Mouse (Mus musculus) yolk sac, embryonic 10.5 days (tissue): ENCODE measurements around the gene Rock2.
A peak's percentile ranks its signal among the peaks of the same experiment; 100 is the strongest.
"Not testable (repeated sequence)": the region's sequence is repeated elsewhere in the genome, so short reads cannot be mapped to it uniquely, and the experiment has no call there.

Source experiments
- DNase-seq: peaks from one replicate; pipeline ENCODE4 v3.0.0-alpha.2; 2017; ENCODE audit warnings: low spot score

Rock2 gene

DNA sequence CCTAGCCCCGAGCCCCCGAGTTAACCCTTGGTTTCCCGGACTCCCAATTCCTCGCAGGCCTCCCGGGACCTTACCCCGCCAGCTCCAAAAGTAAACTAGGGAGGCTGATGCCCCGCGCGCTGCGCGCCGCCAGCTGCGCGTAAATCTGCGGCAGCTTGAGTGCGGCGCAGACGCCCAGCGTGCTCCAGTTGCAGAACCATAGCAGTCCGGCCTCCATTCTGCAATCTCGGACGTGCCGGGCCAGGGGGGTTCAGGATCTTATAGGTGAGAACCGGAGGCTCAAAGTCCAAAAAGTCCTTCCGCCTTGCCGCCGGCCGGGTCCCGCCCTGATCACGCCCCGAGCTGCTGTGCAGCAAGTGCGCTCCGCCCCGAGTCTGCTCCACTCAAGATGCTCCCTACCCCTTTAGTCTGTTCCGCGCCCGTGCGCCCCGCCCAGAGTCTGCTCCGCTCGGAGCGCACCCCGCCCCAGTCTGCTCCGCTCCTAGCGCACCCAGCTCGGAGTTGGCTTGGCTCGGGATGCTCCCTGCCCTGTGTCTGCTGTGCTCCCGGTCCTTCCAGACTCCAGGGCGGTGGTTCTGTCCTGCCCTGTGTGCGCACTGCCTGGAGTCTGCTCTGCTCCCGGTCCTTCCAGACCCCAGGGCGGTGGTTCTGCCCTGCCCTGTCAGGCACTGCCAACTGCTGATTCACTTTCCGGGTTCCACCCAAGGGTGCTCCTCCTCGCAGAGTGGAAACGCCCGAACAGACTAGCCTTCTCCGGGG is 105.2 kb downstream of the Rock2 start, which contains the start of gene Pqlc3:
TSS of gene Pqlc3 (minus strand) at position 670 of the 759 bp plus-strand sequence.
- DNase-seq: peak; percentile 87

DNA sequence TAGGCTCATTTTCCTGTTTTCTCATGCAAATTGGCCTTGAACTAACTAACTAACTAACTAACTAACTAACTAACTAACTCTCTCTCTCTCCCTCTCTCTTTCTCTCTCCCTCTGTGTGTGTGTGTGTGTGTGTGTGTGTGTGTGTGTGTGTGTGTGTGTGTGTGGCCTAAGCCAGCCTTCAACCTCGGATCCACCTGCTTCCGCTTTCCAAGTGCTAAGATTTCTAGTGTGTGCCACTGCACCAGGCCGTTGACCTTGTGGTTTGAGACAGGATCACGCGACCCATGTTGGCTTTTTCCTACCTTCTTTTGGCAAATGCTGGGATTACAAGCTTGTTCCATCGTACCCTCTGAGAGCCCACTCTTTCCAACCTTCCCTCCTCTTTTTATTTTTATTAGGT is 105.9 kb downstream of the Rock2 start:
- no peak for DNase-seq

DNA sequence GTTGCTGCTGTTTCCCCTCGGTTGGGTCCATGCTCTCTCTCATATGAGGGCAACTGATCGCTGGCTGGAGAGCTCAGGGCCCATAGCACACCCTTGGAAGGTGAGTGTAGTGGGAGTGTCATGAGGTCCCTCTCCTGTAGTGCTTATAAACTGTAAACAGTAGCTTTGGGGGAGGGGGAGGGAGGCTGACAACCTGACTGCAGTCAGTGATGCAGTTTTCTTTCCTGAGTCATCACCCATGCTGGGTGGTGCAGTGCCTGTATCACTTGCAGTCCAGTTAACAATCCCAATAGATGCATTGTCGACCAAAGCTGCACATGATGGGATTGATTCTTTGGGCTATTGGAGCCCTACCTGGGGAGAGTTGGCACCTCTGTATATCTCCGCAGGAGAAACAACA is 106.5 kb downstream of the Rock2 start:
- no peak for DNase-seq

DNA sequence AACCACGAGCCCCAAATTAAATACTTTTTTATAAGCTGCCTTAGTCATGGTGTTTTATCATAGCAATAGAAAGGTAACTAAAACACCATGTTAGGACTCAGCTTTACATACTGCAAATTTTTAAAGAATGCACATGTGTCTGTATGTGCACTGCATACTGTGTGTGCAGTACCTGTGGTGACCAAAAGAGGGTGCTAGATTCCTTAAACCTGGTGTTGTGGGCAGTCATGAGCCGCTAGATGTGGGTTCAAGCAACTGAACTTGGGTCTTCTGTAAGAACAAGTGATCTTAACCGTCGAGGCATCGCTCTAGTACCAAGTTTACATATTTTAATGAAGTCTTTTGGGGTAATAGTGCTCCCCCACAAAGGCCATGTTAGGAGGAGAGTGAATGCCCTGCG is 114.8 kb downstream of the Rock2 start:
- DNase-seq: no peak

DNA sequence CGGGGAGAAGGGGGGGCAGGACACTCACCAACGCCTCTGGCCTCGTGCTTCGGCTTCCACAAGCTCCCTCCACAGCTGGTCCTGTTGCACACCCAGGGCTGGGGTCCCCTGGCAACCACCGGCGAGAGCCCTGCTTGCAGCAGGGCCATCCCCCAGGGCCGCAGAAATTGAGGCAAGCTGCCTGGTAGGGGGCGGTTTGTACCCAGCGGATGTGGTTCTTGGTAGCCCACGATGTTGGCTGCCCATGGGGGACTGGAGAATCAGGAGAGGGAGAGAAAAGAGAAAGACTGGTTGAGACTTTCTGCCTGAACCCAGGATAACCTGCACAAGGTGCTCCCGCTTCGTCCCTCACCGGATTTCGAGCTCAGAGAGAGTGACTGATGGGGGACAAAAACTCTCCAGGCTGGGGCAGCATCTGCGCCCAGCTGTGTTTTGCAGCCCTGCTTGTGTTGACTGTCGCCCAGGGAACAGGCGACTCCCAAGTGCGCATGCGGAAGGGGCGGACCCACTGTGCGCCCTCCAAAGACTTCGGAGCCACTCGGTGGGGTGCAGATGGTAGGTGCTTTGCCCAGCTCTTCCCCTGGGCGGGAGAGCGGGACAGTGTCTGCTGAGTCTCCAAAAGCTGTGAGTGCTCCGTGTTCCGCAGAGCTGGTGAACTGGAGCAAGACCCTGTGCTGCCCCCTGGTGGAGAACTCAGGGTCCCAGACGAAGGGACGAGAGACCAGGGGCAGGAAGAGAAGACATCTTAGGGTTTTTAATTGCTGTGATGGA is 116.6 kb downstream of the Rock2 start, which contains the start of gene 2410004P03Rik:
TSS of gene 2410004P03Rik (minus strand) at position 628 of the 771 bp plus-strand sequence.
- DNase-seq: peak; percentile 73

DNA sequence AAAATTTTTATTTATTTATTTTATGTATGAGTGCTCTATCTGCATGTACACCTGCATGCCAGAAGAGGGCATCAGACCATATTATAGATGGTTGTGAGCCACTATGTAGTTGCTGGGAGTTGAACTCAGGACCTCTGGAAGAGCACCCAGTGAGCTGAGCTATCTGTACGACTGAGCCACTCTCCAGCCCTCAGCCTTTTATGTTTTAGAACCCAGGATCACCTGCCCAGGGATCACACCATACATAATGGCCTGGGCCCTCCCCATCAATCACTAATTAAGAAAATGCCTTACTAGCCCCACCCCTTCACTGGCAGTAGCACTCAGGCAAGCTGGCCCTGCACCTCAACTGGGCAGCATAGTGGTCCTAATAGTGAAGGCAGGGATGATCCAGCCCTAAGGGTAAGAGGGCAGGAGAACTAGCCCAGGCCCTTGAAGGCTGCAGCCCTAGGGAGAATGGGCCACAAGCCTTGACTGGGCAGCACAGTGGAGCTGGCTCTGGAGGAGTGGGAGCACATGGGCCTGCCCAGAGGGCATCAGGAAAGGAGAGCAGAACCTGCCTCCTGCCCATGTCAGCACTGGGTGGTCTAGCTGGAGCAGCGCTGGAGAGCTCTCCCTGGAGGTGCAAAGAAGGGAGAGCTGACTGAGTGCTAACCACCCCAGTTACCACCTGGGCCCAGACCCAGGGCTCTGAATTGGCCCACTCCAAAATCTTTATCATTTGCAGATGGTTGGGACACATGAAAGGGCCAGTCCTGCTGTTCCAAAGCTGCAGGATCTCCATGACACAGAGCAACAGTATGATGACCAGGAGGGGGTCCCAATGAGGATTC is 117.6 kb downstream of the Rock2 start:
- no peak for DNase-seq

DNA sequence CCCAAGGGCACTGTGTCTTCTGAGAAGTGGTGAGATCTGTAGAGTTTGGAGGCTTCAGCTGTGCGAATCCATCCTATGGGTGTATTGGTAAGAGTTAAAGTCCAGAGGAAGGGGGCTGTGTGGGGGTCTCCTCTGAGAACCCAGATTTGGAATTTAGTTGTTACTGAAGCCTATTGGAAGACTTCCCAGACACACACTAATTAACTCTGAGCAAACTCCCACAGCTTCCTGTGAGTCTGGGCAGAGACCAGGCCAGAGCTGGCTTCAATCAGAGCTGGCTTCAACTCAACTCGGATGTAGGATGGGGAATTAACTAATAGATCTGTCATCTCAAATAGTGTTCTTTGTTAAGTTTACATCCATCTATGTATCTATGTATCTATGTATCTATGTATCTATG is 121.0 kb downstream of the Rock2 start:
- no peak for DNase-seq

DNA sequence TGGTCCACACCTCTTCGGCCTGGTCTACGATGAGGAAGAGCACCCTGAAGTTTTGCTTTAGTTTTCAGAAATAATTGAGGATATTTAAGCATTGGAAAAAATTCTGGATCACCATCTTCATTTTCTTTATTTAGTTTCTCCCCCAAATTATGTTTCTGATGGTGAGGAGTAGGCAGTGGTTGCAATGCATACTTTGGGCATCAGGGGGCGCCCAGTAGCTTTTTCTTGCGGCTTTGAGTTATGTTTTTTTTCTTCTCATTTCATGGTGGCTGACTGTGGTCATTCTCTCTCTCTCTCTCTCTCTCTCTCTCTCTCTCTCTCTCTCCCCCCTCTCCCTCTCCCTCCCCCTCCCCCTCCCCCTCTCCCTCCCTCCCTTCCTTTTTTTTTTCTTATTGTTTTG is 123.8 kb downstream of the Rock2 start:
- DNase-seq: no peak

DNA sequence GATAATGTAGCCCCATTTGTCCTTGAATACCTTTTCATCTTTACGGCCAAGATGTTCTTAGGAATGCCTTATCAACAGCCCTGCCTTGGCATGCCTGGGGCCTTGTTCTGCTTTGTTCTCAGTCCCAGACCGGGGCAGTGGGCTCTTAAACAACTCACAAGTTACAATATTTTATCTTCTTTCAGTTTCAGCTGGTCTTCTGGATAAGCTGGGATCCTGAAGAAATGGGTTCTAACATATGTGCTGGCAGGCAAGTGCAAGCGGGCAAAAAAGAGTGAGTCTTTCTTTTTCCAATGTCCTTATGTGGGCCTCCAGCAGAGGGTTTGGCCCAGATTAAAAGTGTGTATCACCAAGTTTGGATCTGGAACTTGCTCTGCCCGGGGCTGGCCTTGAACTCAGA is 126.4 kb downstream of the Rock2 start:
- not testable (repeated sequence) for DNase-seq

DNA sequence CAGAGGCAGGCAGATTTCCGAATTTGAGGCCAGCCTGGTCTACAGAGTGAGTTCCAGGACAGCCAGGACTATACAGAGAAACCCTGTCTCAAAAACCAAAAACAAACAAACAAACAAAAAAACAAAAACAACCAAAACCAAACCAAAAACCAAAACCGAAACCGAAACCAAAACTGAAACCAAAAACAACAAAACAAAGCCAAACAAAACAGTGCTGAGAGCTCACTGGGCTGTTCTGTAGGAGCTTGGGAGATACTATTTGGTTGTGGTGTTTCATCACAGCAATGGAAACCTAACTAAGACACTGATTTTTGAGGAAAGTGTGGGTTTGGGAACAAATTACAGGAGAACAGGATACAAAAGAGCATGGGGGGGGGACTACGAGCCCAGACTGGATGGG is 127.5 kb downstream of the Rock2 start:
- DNase-seq: no peak

DNA sequence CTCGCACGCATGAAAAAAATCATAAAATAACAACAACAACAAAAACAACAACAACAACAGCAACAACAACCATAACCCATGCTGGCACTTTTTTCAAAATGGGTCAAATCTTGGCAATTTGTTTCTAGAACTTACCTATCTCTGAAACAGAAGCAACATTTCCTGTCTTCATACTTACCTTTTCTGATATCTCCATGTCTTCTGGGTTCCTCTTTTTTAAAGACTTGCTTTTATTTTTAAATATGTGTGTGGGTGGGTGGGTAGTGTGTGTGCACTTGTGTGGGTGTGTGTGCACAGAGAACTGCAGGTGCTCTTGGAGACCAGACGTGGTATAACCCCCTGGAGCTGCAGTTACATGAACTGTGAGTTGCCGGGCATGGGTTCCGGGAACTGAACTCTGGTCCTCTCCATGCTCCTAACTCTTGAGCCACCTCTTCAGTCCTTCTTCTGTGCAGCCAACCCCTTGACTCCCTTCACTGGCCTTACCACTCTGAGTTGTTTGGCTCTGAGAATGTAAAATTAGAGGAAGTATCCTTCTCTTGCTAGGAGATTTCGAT is 129.9 kb downstream of the Rock2 start:
- no peak for DNase-seq

DNA sequence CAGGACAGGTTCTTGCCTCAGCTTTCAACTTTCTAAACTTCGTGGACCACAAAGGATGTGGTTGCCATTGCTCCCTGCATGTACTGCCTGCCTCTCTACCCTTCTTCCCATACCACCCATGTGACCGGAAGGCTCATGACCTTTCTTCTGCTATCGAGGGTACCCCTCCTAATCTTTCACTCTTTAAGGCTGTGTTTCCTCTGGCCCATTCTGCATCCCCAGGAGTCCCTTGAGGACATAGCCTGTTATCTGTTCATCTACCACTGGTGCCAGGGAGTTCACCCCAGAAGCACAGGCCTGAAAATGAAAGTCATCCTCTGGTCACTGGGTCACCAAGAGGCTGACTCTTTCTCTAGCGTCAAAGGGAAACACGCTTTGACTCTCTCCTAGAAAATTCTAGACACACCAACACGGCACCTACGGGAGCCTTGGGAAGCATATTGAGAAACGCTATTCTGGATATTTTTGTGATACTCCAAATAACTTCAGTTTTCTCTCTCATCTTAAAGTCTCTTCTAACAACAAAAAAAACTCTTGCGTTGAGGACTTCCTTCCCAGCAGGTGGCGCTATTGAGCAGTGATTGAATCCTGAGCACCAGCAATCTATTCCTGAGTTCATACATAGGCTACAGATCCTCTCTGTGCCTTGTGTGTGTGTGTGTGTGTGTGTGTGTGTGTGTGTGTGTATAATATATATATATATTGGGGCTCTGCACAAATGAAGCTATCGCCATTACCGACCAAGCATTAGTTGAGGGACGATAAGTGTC is 138.2 kb downstream of the Rock2 start:
- peak; percentile 48 for DNase-seq

DNA sequence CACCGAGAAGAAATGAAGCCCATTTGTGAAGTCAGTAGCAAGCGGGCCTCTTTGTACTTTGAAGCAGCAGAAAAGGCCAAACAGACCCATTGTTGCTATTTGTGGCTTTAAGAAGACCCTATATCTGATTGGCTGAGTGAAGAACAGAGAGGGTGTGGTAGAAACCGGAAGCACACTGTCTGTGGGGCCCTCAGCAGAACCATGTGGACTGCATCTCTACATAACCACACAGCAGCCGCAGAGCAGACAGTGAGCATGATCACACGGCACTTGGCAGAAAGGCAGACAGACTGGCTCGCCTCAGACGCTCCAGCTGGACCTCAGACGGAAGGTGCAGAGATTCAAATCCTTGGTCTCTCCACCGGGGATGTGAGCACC is 138.8 kb downstream of the Rock2 start:
- DNase-seq: no peak

DNA sequence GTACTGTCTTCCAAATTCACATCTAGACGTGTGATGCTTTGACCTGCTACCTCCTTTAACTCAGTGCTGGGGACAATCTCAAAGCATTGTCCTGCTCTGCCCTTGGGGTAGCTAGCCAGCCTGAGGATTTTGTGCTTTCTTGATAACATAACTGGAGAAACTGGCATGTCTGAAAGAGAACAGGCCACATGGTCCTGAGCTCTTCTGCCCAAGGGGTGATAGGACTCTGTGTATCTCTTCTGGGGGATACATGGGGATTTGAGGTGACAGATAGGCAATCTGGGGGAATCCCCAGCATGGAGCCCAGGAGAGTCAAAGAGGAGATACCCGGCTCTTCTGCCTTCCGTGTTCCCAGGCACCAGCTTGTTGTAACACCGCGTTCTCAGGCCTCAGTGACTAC is 140.0 kb downstream of the Rock2 start:
- no peak for DNase-seq

DNA sequence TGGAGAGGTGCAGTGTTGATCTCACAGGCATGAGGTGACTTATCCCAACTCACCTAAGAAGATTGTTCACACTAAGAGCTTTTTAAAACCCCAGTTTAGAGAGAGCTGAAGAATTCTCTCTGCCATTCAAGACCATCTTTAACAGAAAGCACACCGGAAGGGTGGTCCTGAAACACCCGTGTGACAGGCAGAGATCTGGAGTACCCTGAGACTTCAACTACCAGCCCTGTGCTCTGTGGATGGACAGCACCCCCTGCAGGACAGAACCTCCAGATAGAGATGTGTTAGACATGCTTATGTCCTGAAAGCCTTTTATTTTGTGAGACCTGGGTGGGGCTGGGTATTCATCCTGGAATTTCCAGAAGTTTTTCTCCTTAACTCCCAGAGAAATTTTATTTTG is 140.4 kb downstream of the Rock2 start:
- no peak for DNase-seq

DNA sequence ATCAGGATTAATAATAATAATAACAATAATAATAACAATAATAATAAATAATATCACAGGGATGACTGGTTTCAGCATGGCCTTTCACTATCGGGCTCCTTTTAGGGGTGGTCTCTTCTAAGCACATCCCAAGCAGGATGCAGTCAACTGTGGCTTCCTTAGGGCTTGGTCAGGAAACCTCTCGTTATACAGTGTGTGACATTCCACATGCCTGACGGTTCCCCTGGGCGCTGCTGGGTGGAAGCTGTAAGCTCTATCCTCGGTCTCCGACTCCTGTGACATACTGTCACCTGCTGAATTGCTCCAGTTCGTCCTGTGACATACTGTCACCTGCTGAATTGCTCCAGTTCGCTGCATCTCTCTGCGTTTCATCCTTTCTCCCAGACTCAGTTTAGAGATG is 141.8 kb downstream of the Rock2 start:
- no peak for DNase-seq

DNA sequence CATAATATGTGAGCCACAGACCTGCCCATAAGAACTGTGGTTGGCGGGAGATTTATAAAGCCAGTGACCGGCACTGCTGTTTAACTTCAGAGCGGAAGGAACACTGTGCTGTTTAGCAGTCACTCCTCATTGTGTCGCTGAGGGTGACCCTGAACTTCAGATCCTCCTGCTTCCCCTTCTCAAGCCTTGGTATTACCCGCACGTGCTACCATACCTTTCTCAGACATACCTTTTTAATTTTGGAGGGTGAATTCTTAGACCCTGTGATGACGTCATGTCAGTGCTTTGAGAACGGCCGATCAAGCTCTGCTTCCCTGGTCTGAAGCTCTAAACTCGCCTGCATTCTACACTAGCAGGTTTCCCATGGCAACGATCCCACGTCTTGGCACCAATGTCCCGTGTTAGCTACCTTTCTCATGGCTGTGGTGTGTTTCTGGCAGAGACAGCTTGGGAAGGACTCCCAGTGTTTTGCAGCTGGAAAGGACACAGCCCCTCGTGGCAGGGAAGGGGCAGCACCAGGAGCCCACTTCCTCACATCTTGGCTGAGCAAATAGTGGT is 142.4 kb downstream of the Rock2 start:
- DNase-seq: no peak
